Mouse (Mus musculus) neutrophil, adult 59 days (primary cell): ENCODE measurements around the gene Gm11937. TPM values are rescaled to one million over a fixed set of nuclear protein-coding genes. Genes with fewer than 3 reads are reported as not detected.

Experiments
- total RNA-seq, 2 experiments: library from RNA; stranded (reverse); gene quantifications; 1 replicate in 1 of 2; 2 replicates in 1 of 2; pipeline ENCODE4 v1.2.4; 2023

The Gm11937 gene
- total RNA-seq = not detected

GRCm38 (mm10) chr11:99610089-99610488 lies at the start of gene Gm11937:
Gene Gm11937 (minus strand): TSS chr11:99610189.

DNA sequence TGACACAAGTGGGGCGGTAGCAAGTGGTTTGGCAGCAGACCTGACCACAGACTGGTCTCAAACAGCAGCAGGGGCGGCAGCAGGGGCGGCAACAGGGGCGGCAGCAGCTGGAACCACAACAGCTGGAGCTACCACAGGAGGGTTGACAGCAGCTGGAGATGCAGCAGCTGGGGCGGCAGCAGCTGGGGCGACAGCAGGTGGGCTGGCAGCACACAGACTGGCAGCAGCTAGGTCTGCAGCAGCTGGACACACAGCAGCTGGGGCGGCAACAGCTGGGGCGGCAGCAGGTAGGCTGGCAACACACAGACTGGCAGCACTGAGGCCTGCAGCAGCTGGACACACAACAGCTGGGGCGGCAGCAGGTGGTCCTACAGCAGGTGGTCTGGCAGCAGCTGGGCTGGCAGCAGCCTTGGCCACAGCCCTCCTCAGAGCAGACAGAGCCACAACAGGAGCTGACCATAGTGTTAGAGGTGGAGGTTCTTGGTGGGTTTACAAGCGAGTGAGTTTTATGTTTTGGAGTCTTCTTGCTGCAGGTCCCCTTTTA lies 48.5 kb upstream of the Gm11937 start, which contains the start of gene Gm11563:
Gene Gm11563, minus strand, starts transcription at position 494 of the 544 bp plus-strand sequence.

GRCm38 (mm10) chr11:99650136-99650535 lies 40.1 kb upstream of the Gm11937 start, which contains the start of gene Gm11555:
Gene Gm11555 (minus strand): TSS chr11:99650236.

DNA sequence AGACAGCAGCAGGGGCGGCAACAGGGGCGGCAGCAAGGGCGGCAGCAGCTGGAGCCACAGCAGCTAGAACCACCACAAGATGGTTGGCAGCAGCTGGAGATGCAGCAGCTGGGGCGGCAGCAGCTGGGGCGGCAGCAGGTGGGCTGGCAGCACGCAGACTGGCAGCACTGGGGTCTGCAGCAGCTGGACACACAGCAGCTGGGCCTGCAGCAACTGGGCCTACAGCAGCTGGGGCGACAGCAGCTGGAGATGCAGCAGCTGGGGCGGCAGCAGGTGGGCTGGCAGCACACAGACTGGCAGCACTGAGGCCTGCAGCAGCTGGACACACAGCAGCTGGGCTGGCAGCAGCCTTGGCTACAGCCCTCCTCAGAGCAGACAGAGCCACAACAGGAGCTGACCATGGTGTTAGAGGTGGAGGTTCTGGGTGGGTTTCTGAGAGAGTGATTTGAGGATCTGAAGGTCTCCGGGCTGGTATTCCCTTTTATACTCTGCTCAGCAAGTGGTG lies 33.7 kb upstream of the Gm11937 start, which contains the start of gene Krtap4-7:
Gene Krtap4-7, minus strand, starts transcription at position 455 of the 505 bp plus-strand sequence.

GRCm38 (mm10) chr11:99634653-99635134 lies 24.7 kb upstream of the Gm11937 start, which contains the start of gene Krtap4-2:
Gene Krtap4-2 (minus strand): TSS chr11:99635084.

DNA sequence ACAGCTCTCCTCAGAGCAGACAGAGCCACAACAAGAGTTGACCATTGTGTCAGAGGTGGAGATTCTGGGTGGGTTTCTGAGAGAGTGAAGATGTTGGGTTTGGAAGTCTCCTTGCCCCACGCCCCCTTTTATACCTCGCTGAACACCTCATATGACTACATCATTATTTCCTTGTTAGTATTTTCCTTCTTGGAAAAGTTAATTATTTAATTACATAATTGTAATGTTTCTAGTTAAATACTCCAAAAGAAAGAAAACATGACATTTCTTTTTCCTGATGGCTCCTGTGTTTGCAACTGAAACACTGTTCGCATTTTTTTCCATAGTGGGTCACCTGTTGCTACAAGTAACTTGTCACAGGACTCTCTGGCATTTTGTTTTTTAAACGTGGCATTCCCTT lies 18.1 kb upstream of the Gm11937 start, which contains the start of gene Krtap4-1:
Gene Krtap4-1, minus strand, starts transcription at position 101 of the 400 bp plus-strand sequence.

GRCm38 (mm10) chr11:99620335-99620734 lies 10.3 kb upstream of the Gm11937 start, which contains the start of gene Gm11562:
Gene Gm11562 (minus strand): TSS chr11:99620435.

GRCm38 (mm10) chr11:99614796-99615363 lies 4.9 kb upstream of the Gm11937 start, which contains the start of gene Krtap2-4:
Gene Krtap2-4 (minus strand): TSS chr11:99614846.

GRCm38 (mm10) chr11:99603208-99603607 lies 6.8 kb downstream of the Gm11937 start, which contains the start of gene Gm11938:
Gene Gm11938 (minus strand): TSS chr11:99603308.

GRCm38 (mm10) chr11:99597742-99598141 lies 12.2 kb downstream of the Gm11937 start, which contains the start of gene Krtap9-3:
Gene Krtap9-3 (minus strand): TSS chr11:99598105.

GRCm38 (mm10) chr11:99590981-99591380 lies 19.0 kb downstream of the Gm11937 start, which contains the start of gene Krtap1-3:
Gene Krtap1-3 (minus strand): TSS chr11:99591339.

GRCm38 (mm10) chr11:99583245-99583704 lies 26.7 kb downstream of the Gm11937 start, which contains the start of gene Krtap1-4:
Gene Krtap1-4 (minus strand): TSS chr11:99583654.

DNA sequence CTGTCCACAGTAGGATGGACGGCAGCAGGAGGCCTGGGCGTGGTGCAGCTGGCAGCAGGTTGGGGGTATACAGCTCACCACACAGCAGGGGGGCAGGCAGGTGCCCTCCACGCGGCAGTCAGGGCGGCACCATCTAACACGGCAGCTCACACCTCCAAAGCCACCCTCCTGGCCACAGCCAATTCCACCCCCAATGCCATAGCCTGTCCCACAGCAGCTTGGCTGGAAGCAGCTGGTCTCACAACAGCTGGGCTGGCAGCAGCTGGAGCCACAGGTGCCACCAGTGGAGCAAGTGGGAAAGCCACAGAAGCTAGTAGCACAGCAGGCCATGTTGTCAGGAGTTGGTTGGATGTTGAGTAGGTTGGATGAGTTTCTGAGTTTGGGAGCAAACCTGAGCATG lies 29.4 kb downstream of the Gm11937 start, which contains the start of gene Krtap1-5:
Gene Krtap1-5, minus strand, starts transcription at position 381 of the 400 bp plus-strand sequence.

DNA sequence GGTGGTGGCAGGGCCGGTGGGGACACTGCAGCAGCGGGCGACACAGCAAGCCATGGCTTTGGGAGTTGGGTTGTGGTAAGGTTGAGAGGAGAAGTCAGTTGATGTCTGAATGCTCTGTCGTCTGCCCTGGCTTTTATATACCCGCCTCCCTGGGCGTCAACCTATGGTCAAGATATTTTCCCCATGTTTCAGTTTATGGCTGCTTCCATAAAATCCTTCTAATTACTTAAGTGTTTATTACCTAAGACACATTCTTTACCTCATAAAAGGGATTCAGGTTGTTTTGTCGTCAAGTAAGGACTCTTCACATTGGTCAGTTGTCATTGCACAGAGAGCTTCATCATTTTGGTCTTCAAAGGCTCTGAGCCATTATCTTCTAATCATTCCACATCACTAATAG lies 43.5 kb downstream of the Gm11937 start, which contains the start of gene Krtap3-1:
Gene Krtap3-1, minus strand, starts transcription at position 101 of the 400 bp plus-strand sequence.

Other genes with a start within 250 kb of the Gm11937 start
- gene Krt28, start 235.3 kb downstream of the Gm11937 start, total RNA-seq = not detected
- gene Krt10, start 220.8 kb downstream of the Gm11937 start, total RNA-seq = not detected
- not detected for gene Krt12, start 187.9 kb downstream of the Gm11937 start, total RNA-seq
- not detected for gene Krt20, start 172.0 kb downstream of the Gm11937 start, total RNA-seq
- gene Krt23, start 117.1 kb downstream of the Gm11937 start, total RNA-seq = not detected
- not detected for gene Krt39, start 88.9 kb downstream of the Gm11937 start, total RNA-seq
- not detected for gene Krt40, start 67.0 kb downstream of the Gm11937 start, total RNA-seq
- not detected for gene Krtap3-3, start 59.3 kb downstream of the Gm11937 start, total RNA-seq
- not detected for gene Krtap3-2, start 53.3 kb downstream of the Gm11937 start, total RNA-seq
- not detected for gene Gm11939, start 50.7 kb downstream of the Gm11937 start, total RNA-seq
- not detected for gene Krtap3-1, start 43.6 kb downstream of the Gm11937 start, total RNA-seq
- gene Krtap1-5, start 29.2 kb downstream of the Gm11937 start, total RNA-seq = not detected
- gene Krtap1-4, start 26.5 kb downstream of the Gm11937 start, total RNA-seq = not detected
- not detected for gene Krtap1-3, start 18.9 kb downstream of the Gm11937 start, total RNA-seq
- not detected for gene Krtap9-3, start 12.1 kb downstream of the Gm11937 start, total RNA-seq
- not detected for gene Gm11938, start 6.9 kb downstream of the Gm11937 start, total RNA-seq
- gene Krtap2-4, start 4.7 kb upstream of the Gm11937 start, total RNA-seq = not detected
- not detected for gene Gm11562, start 10.2 kb upstream of the Gm11937 start, total RNA-seq
- gene Krtap4-1, start 18.0 kb upstream of the Gm11937 start, total RNA-seq = not detected
- gene Krtap4-2, start 24.9 kb upstream of the Gm11937 start, total RNA-seq = not detected
- gene Krtap4-7, start 33.9 kb upstream of the Gm11937 start, total RNA-seq = not detected
- not detected for gene Gm11555, start 40.0 kb upstream of the Gm11937 start, total RNA-seq
- not detected for gene Gm11563, start 48.8 kb upstream of the Gm11937 start, total RNA-seq
- gene Krtap4-6, start 55.8 kb upstream of the Gm11937 start, total RNA-seq = not detected
- gene Gm14190, start 80.6 kb upstream of the Gm11937 start, total RNA-seq = not detected
- gene Gm14180, start 124.1 kb upstream of the Gm11937 start, total RNA-seq = not detected
- not detected for gene Gm11595, start 162.7 kb upstream of the Gm11937 start, total RNA-seq
- gene Krtap4-8, start 170.5 kb upstream of the Gm11937 start, total RNA-seq = not detected
- gene Krtap4-9, start 175.0 kb upstream of the Gm11937 start, total RNA-seq = not detected
- not detected for gene Gm11596, start 183.3 kb upstream of the Gm11937 start, total RNA-seq
- not detected for gene Gm11569, start 188.7 kb upstream of the Gm11937 start, total RNA-seq
- gene Gm11554, start 194.3 kb upstream of the Gm11937 start, total RNA-seq = not detected
- gene Krtap4-13, start 199.7 kb upstream of the Gm11937 start, total RNA-seq = not detected
- gene Gm11564, start 205.5 kb upstream of the Gm11937 start, total RNA-seq = not detected
- not detected for gene 2300003K06Rik, start 227.9 kb upstream of the Gm11937 start, total RNA-seq
- not detected for gene Krtap4-16, start 241.4 kb upstream of the Gm11937 start, total RNA-seq
- not detected for gene Gm11568, start 247.7 kb upstream of the Gm11937 start, total RNA-seq